Mouse (Mus musculus) heart, adult 2 months (tissue): ENCODE data around the gene Catsperd. TPM values are rescaled to one million over a fixed set of nuclear protein-coding genes. Genes with fewer than 3 reads are reported as not detected.

Experiments used
- DNase-seq, 2 experiments: peaks; one replicate each; pipeline ENCODE4 v3.0.0; 2021
- H3K27ac ChIP-seq: fragments of 200-600 bp; 2 replicates; pipeline ENCODE4 v1.8.1; 2022
- H3K27me3 ChIP-seq: fragments of 200-500 bp; 2 replicates; pipeline ENCODE4 v1.6.1; 2012; ENCODE audit warnings: mild to moderate bottlenecking, low read length, inconsistent platforms, mixed read lengths; ENCODE audit not compliant: control insufficient read depth, insufficient read depth
- H3K36me3 ChIP-seq: fragments of 200-500 bp; 2 replicates; pipeline ENCODE4 v1.6.1; 2012; ENCODE audit warnings: low read length, inconsistent platforms; ENCODE audit not compliant: control insufficient read depth, insufficient read depth
- H3K4me1 ChIP-seq: fragments of 200-500 bp; 2 replicates; pipeline ENCODE4 v1.6.1; 2011; ENCODE audit warnings: low read length; ENCODE audit not compliant: control insufficient read depth, insufficient read depth
- H3K4me3 ChIP-seq: fragments of 200-600 bp; 2 replicates; pipeline ENCODE4 v1.8.1; 2022
- H3K79me2 ChIP-seq: fragments of 200-500 bp; replicated peaks from 2 replicates; pipeline ENCODE4 v1.6.1; 2012; ENCODE audit warnings: mild to moderate bottlenecking, inconsistent platforms, low read length, moderate library complexity, mixed read lengths; ENCODE audit not compliant: control insufficient read depth, insufficient read depth
- H3K9ac ChIP-seq: fragments of 200-500 bp; 2 replicates; pipeline ENCODE4 v1.6.1; 2012; ENCODE audit warnings: low read depth, mild to moderate bottlenecking, control low read depth, inconsistent platforms, low read length, mixed read lengths
- CTCF ChIP-seq: fragments of 200-600 bp; IDR thresholded peaks from 2 replicates; pipeline ENCODE4 v1.8.1; 2022; ENCODE audit warnings: antibody characterized with exemption, mild to moderate bottlenecking, moderate library complexity
- EP300 ChIP-seq: fragments of 200-500 bp; IDR thresholded peaks from 2 replicates; pipeline ENCODE4 v1.6.1; 2011; ENCODE audit warnings: low read depth, low read length, control low read depth; ENCODE audit not compliant: insufficient read depth
- POLR2A ChIP-seq: fragments of 200-500 bp; IDR thresholded peaks from 2 replicates; pipeline ENCODE4 v1.6.1; 2011; ENCODE audit warnings: mild to moderate bottlenecking, low read depth, low read length, control low read depth; ENCODE audit not compliant: insufficient read depth
- WGBS: fragments of 180-500 bp; shearing (Covaris S2); methylation state at CpG from one replicate; pipeline ENCODE4 v1.1.7; 2018; 5-methylcytosine and 5-hydroxymethylcytosine counted together
- intact Hi-C: fragments of 180-260 bp; cut with DNase I; formaldehyde crosslinking; loops from one replicate; pipeline ENCODE4 v1.15.1; 2025
- polyA plus RNA-seq: library from polyadenylated mRNA; depleted of rRNA; stranded (reverse); fragments of >200 nt; gene quantifications from 2 replicates; pipeline ENCODE4 v1.2.3, GENCODE M21; 2012
- total RNA-seq, 2 experiments: library from RNA; stranded (reverse); gene quantifications; 2 replicates each; pipeline ENCODE4 v1.2.3; 2021

The Catsperd gene
- total and polyA plus RNA-seq, 3 experiments: 0.23 TPM; not detected in 2

DNA sequence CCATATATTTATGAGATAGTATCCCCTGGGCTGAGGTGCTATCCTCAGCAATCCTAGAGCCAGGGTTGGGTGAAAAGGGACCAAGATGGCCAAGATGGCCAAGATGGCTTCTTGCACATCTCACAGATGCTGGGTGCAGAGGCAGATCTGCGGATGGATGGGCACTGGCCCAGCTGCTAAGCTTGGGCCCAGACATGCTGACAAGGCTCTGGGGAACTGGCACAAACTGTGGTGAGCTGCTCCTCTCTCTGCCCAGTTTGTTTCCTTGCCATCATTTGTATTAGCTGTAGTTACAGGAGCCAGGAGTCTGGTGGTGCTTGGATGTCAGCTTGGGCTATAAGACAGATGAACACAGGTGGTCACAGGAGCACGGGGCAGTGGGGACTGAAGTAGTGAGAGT lies 56.7 kb downstream of the Catsperd start:
- TF ChIP-seq EP300 (no peak), POLR2A (no peak), CTCF (no peak)
- Histone ChIP-seq H3K9ac (no peak overlapping the region), H3K36me3 (no peaks in the 10 kb centered on the region), H3K27me3 (no peaks in the 10 kb centered on the region), H3K79me2 (peaks cover 12% of the 10 kb centered on the region), H3K4me3 (no peak overlapping the region), H3K4me1 (peaks cover 9% of the 10 kb centered on the region), H3K27ac (no peak overlapping the region)
- DNase-seq: no peak
- WGBS: 75% methylated on average over 2 of the region's 2 CpGs
- intact Hi-C loops: no loop called here

DNA sequence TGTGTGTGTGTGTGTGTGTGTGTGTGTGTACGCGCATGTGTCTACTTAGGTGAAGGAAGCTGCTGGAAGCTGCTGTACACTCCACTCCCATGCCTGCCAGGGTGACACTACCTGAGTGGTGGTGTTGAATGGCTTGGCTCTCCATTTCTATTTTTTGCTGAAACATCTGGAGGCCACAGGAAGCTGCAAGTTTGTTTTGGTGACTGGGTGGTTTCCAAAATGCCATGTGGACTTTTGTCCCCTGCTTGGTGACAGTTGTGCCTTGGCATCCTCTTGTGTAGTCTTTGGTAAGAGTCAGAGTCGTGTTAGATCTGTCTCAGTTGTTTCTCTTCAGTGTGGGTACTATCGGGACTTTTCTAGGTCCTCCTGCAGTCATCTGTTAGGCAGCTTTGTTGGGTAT lies 58.9 kb downstream of the Catsperd start:
- whole genome bisulfite sequencing: 68% methylated on average over 4 of the region's 4 CpGs
- H3K4me3 ChIP-seq: no peak overlapping the region
- no peaks in the 10 kb centered on the region for H3K36me3 ChIP-seq
- no peaks in the 10 kb centered on the region for H3K27me3 ChIP-seq
- intact Hi-C loops: no loop called here
- no peak overlapping the region for H3K9ac ChIP-seq
- no peak for DNase-seq
- peaks cover 11% of the 10 kb centered on the region for H3K79me2 ChIP-seq
- TF ChIP-seq POLR2A (no peak), CTCF (no peak), EP300 (no peak)
- peaks cover 6% of the 10 kb centered on the region; the same call in 1 of the 2 replicates for H3K4me1 ChIP-seq
- H3K27ac ChIP-seq: no peak overlapping the region

DNA sequence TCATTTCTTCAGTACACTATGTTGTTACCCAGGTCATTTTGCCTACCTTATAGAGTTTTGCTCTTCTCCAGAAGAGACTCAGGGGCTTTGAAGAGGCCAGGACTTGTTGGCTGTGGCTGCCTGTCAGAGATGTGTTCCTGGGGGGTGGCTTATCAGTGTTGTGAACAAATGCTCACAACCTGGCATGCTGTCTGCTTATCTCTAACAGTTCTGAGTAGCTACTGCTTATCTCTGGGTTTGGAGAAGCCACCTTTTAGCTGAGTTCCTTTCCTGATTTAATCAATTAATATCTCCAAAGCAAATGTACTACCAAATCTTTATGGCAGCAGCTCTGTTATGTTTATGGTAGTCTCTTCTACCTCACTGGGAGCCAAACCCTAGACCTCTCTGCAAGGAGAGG lies 60.1 kb downstream of the Catsperd start:
- Histone ChIP-seq H3K79me2 (peaks cover 11% of the 10 kb centered on the region), H3K4me1 (peaks cover 5% of the 10 kb centered on the region; the same call in 1 of the 2 replicates), H3K27ac (no peak overlapping the region), H3K9ac (no peak overlapping the region), H3K4me3 (no peak overlapping the region), H3K36me3 (no peaks in the 10 kb centered on the region), H3K27me3 (no peaks in the 10 kb centered on the region)
- TF ChIP-seq CTCF: no peak
- no peak for TF ChIP-seq EP300
- no peak for DNase-seq
- intact Hi-C loops: no loop called here

DNA sequence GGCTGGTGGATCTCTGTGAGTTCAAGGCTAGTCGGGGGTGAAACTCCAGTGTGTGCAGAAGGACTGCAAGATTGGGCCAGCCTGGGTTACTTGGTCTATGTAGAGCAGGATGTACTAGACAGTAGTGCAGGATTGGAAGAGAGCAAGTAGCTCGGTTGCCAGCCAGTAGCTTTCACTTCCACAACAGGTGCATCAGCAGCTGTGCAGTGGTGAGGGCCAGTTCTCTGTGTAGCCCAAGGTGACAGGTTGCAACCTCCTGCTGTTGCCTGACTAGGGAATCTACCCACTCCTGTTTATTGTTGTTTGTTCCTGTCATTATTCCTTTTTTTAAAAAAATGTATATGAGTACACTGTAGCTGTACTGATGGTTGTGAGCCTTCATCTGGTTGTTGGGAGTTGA lies 60.7 kb downstream of the Catsperd start:
- intact Hi-C loops: no loop called here
- WGBS: 80% methylated on average over 2 of the region's 2 CpGs

DNA sequence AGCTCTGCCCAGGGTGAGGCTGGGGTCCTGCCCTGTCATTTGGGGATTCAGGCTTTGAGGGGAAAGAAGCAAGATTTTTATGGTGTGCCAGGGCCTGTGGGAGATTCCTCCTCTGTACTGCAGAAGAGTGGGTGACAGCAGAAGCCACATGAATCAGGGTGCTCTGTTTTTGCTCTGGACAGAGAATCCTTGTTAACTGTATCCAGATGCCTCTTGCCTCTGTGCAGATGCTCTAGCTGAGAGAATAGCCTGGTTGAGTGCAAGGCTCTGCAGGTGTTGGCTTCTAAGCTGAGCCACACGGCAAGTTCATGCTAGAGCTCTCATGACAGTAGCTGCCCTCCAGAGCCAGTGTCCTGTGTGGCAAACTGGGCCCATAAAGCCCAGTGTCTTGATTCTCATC lies 65.5 kb downstream of the Catsperd start:
- WGBS: 59% methylated on average over 1 of the region's 1 CpGs
- DNase-seq: no peak
- TF ChIP-seq POLR2A (no peak), CTCF (no peak), EP300 (no peak)
- no peak overlapping the region for H3K9ac ChIP-seq
- no peaks in the 10 kb centered on the region for H3K36me3 ChIP-seq
- peaks cover 4% of the 10 kb centered on the region for H3K79me2 ChIP-seq
- no peak overlapping the region for H3K4me3 ChIP-seq
- peaks cover 3% of the 10 kb centered on the region for H3K4me1 ChIP-seq
- intact Hi-C loops: no loop called here
- no peak overlapping the region for H3K27ac ChIP-seq
- H3K27me3 ChIP-seq: no peaks in the 10 kb centered on the region

More for the DNA sequence above, 60.7 kb downstream of the Catsperd start:
- Histone ChIP-seq H3K36me3 (no peaks in the 10 kb centered on the region), H3K4me1 (peaks cover 4% of the 10 kb centered on the region), H3K27ac (no peak overlapping the region), H3K9ac (no peak overlapping the region), H3K27me3 (no peaks in the 10 kb centered on the region), H3K4me3 (no peak overlapping the region), H3K79me2 (peaks cover 10% of the 10 kb centered on the region)
- no peak for TF ChIP-seq CTCF
- TF ChIP-seq POLR2A: no peak
- no peak for TF ChIP-seq EP300
- DNase-seq: no peak

DNA sequence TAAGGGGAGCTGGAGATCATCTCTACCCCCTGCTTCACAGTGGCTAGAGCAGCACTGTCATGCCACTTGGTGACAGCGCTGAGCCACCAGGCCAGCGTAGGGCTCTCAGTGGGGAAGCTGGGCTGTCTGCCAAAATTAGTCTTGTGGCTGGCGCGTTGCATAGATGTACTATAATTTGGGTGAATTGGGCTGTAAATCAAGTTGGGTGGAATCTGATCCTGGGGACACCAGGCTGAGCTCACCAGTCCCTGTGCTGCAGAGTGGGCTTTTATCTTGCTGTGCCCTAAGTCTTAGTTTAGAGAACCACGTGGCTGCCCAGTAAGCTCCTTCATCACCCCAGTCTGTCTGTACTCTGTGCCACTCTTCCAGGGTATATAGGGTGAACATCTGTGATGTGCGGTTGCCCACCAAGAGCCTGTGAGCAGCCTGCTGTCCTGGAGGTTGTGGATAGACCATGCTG lies 65.9 kb downstream of the Catsperd start:
- peak; percentile 46 to 60 for DNase-seq
- intact Hi-C loops: no loop called here
- no peak overlapping the region for H3K27ac ChIP-seq

More for the DNA sequence above, 65.9 kb downstream of the Catsperd start:
- H3K4me3 ChIP-seq: no peak overlapping the region
- TF ChIP-seq CTCF (peak; percentile 51), POLR2A (no peak), EP300 (no peak)
- peaks cover 3% of the 10 kb centered on the region for H3K4me1 ChIP-seq
- H3K79me2 ChIP-seq: peaks cover 2% of the 10 kb centered on the region; the same call in 1 of the 2 replicates
- 40% methylated on average over 6 of the region's 6 CpGs for WGBS
- no peaks in the 10 kb centered on the region for H3K27me3 ChIP-seq
- H3K36me3 ChIP-seq: no peaks in the 10 kb centered on the region
- no peak overlapping the region for H3K9ac ChIP-seq
